Mouse (Mus musculus) cerebellum, adult (tissue): ENCODE measurements around the gene Crabp2.

Source experiments
- ATAC-seq: cut with Nextera tagmentation; 2 replicates; pipeline ENCODE4 v1.9.2; 2017; ENCODE audit warnings: mild to moderate bottlenecking, moderate library complexity, mixed read lengths; ENCODE audit not compliant: insufficient number of reproducible peaks, low FRiP score, low TSS enrichment

Crabp2 gene

GRCm38 (mm10) chr3:87924996-87925395 is 23.5 kb upstream of the Crabp2 start:
- ATAC-seq = no peak

GRCm38 (mm10) chr3:87927452-87927851 is 21.0 kb upstream of the Crabp2 start:
- ATAC-seq = no peak

DNA sequence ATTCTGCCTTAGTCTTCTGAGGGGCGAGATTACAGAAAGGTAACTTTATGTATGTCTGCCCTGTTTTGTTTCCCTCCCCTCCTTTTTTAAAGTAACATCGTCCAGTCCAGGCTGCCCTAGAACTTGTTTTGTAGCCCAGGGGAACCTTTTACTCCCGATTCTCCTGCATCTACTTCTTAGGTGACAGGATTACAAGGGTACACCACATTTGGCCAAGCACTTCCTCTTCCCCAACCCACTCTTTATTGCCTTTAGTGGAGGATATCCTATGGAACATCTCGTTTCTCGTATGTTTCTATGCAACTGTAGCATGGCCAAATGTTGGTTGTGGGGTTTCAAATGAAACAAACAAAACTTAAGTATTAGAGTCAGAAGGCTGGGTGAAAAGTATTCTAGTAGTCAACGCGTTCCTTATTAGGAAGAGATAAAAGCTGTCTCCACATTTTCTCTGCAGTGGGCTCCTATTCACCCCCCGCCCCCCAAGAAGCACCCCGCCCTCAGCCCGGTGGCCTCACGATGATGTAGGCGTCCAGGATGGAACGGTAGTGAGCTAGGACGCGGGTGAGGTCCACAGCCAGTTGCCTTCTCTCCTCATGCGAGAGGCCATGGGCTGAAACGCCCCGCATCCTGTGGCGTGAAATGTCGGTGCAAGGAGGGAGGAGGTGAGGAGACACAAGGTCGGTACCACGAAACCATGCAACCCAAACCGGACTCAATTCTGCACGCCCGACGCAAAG is 19.0 kb upstream of the Crabp2 start:
- ATAC-seq = no peak; the same call in 1 of the 2 replicates

GRCm38 (mm10) chr3:87930078-87930795 is 18.2 kb upstream of the Crabp2 start, which contains the start of the genes Isg20l2 and Rrnad1:
Isg20l2 (plus strand) TSS chr3:87930314.
Rrnad1 (minus strand) TSS chr3:87930717.
- ATAC-seq = peak; percentile 92

DNA sequence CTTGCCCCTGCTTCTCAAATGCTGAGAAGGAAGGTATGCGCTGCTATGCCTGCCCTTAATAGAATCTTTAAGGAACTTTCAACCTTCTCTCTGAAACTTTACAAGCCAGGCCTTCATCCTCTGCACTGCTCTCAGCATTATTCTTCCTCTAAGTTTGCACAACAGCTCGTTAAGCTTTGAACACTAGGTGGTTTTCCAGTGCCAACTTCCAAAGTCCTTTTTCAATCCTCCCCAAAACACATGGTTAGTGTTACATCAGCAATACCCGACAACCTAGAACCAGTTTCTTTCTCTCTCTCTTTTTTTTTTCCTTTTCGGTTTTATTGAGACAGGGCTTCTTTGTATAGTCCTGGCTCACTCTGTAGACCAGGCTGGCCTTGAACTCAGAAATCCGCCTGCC is 14.4 kb upstream of the Crabp2 start:
- ATAC-seq = no peak

DNA sequence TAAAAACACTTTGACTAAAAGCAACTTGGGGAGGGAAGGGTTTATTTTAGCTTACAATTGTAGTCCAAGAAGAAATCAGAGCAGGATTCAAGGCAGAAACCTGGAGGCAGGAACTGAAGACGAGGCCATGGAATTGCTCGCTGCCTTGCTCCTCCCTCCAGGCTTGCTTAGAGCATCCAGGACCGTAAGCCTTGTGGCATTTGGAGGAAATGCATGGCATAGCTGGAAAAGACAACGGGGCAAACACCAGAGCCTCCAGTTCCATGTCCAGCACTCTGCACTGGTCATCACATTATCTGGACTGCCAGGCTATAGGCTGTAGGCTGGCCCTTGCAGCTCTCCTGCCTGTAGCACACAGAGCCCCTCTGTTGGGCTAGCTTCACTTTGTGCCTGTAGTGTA is 14.0 kb upstream of the Crabp2 start:
- ATAC-seq = no peak

DNA sequence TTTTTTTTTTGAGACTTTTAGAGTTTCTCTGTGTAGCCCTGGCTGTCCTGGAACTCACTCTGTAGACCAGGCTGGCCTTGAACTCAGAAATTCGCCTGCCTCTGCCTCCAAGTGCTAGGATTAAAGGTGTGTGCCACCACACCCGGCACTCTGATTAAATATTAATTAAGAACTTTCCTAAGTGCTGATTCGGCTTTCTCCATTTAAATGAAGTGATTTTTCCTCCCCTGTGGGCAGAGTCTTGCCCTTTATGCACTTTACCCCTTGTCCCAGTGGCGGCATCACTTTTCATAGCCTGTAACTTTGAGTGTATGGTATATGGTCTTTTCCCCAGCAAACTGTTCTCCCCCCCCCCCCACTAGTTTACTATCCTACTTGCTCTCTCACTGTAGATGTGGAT is 13.3 kb upstream of the Crabp2 start:
- no peak for ATAC-seq

DNA sequence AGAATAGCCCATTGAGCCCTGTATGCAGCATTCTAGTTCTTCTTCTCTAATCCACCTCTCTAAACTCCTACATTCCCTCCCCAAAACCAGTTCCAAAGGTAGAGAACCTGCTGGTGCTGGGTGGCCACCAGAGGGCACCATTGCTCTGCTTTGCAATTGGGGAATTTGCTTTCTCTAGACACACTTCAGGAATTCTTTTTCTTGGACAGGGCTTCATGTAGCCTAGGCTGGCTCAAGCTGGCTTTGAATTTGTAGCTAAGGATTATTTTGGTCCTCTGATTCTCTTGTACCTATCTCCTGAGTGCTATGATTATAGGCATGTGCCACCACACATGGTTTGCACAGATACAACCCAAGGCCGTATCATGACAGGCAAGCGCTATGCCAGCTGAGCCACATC is 12.7 kb upstream of the Crabp2 start:
- no peak for ATAC-seq

GRCm38 (mm10) chr3:87940611-87941010 is 7.9 kb upstream of the Crabp2 start:
- ATAC-seq = no peak

- no peak for ATAC-seq
Observed at GRCm38 (mm10) chr3:87942471-87942870, 6.0 kb upstream of the Crabp2 start.

- ATAC-seq = no peak
Observed at GRCm38 (mm10) chr3:87943586-87943985, 4.9 kb upstream of the Crabp2 start.

- ATAC-seq = no peak
Observed at GRCm38 (mm10) chr3:87944838-87945600, 3.4 kb upstream of the Crabp2 start.

GRCm38 (mm10) chr3:87945781-87946540 is 2.5 kb upstream of the Crabp2 start:
- no peak for ATAC-seq

GRCm38 (mm10) chr3:87946541-87946860 is 2.0 kb upstream of the Crabp2 start:
- no peak for ATAC-seq

DNA sequence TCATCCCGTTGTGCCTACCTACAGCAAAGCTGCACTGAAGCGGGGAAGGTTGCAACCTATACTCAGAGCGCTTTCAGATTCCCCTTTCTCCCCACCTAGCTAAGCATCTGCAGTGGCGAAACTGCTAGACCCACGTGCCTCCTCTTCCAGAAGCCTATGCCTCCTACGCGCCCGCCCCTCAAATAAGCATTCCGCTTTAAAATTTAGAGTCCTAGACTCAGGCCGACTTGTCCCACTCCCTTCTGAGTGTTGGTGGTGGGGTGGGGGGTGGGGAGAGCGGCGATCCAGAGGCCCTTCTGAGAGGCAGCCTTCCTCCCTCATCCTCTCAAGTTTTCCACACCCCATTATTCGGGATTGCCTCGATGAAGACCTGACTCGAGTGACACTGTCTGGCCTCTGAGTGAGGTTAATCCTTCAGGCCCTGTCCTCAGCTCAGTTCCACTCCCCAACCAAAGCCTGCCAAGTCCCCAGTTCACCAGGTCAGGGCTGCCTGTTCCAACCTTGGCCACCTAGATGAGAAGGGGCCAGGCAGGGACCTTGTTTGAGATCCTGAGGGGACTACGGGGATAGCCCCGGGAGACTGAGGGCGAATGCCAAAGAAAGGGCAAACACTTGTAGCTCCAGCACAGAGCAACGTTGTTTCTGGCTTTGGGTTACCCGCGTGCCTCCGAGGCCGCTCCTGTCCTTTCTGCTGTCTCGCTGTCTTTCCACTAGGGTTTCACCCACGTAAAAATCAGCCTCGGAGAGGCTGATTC is 1.2 kb upstream of the Crabp2 start:
- ATAC-seq = no peak

DNA sequence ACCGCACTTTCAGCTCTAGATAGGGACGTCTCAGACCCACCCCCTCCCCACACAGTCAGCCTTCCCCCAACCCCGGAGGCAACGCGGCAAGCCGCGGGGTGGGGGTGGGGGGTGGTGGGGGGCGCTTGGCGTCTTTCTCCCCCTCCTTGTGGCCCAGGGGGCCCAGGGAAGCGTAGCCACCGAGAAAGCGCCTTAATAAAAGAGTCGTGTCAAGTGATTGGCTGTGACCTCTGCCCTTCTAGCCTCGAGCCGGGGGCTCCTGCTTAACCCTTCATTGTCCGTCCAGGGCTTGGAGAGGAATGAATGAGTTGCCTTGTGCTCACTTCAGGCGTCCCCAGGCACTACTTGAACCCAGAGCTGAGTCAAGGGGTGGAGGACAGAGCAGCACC is 661 bp upstream of the Crabp2 start:
- ATAC-seq = no peak

- ATAC-seq = no peak
Observed at GRCm38 (mm10) chr3:87949266-87949954, 944 bp downstream of the Crabp2 start.

DNA sequence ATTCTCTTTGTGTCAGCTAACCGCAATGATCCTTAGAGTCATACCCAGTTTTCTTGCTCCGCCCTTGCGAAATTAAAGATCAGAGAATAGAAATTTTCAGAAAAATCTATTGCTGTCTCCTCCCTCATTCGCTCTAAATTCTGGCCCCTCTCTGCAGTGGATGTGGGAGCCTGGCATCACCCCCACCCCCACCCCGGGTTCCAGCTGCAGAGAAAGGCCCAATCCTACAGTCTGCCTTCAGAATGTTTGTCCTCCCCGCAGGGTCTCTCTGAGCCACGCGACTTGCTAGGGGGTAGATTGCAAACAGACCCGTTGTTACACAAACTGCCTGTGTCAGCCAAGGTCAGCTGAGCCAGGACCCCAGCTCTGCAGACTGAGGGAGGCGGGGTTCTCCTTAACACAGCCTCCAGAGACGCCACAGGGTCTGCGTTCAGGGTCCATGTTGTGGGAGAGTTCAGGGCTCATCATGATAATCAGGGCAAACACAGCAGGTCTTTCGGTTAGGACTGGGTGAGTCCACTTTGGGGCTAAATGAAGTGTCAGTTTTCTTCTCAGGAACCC is 1.6 kb downstream of the Crabp2 start:
- ATAC-seq = no peak

- no peak for ATAC-seq
Observed at GRCm38 (mm10) chr3:87951946-87952345, 3.5 kb downstream of the Crabp2 start.
